Mouse (Mus musculus): ENCODE data around the gene Aifm1.

Aifm1 gene

GRCm38 (mm10) chrX:48513166-48513807, at the start of gene Aifm1:
Aifm1 (minus strand) TSS chrX:48513563.
- peak; percentile 51 for DNase-seq (ENCODE audit: low spot score)

- peak; percentile 51 for DNase-seq (ENCODE audit: low spot score)
Measured at GRCm38 (mm10) chrX:48532175-48532574, 18.8 kb upstream of the Aifm1 start.

GRCm38 (mm10) chrX:48526435-48526834, 13.1 kb upstream of the Aifm1 start:
- no peak for DNase-seq (ENCODE audit: low spot score)

- no peak for DNase-seq (ENCODE audit: low spot score)
Measured at GRCm38 (mm10) chrX:48525866-48526265, 12.5 kb upstream of the Aifm1 start.

GRCm38 (mm10) chrX:48525332-48525731, 12.0 kb upstream of the Aifm1 start:
- no peak for DNase-seq (ENCODE audit: low spot score)

GRCm38 (mm10) chrX:48523512-48523911, 10.1 kb upstream of the Aifm1 start:
- DNase-seq (ENCODE audit: low spot score): no peak

- DNase-seq (ENCODE audit: low spot score): no peak
Measured at GRCm38 (mm10) chrX:48521651-48522050, 8.3 kb upstream of the Aifm1 start.

- no peak for DNase-seq (ENCODE audit: low spot score)
Measured at GRCm38 (mm10) chrX:48519549-48520085, 6.3 kb upstream of the Aifm1 start.

- no peak for DNase-seq (ENCODE audit: low spot score)
Measured at GRCm38 (mm10) chrX:48518808-48519548, 5.6 kb upstream of the Aifm1 start, which contains the start of gene Rab33a. Rab33a (plus strand) TSS chrX:48519285.

GRCm38 (mm10) chrX:48518211-48518807, 4.9 kb upstream of the Aifm1 start:
- no peak for DNase-seq (ENCODE audit: low spot score)

- no peak for DNase-seq (ENCODE audit: low spot score)
Measured at GRCm38 (mm10) chrX:48513824-48514223, 461 bp upstream of the Aifm1 start.

- DNase-seq (ENCODE audit: low spot score): no peak
Measured at GRCm38 (mm10) chrX:48493763-48494162, 19.6 kb downstream of the Aifm1 start.

- DNase-seq (ENCODE audit: low spot score): no peak
Measured at GRCm38 (mm10) chrX:48481687-48482086, 31.7 kb downstream of the Aifm1 start.

GRCm38 (mm10) chrX:48481095-48481494, 32.3 kb downstream of the Aifm1 start:
- DNase-seq (ENCODE audit: low spot score): no peak

- no peak for DNase-seq (ENCODE audit: low spot score)
Measured at GRCm38 (mm10) chrX:48467355-48467946, 45.9 kb downstream of the Aifm1 start.

GRCm38 (mm10) chrX:48466174-48466573, 47.2 kb downstream of the Aifm1 start:
- no peak for DNase-seq (ENCODE audit: low spot score)

- DNase-seq (ENCODE audit: low spot score): no peak
Measured at GRCm38 (mm10) chrX:48464436-48464835, 48.9 kb downstream of the Aifm1 start.

- no peak for DNase-seq (ENCODE audit: low spot score)
Measured at GRCm38 (mm10) chrX:48463636-48464035, 49.7 kb downstream of the Aifm1 start.

GRCm38 (mm10) chrX:48462754-48463507, 50.4 kb downstream of the Aifm1 start, which contains the start of gene Elf4:
Elf4 (minus strand) TSS chrX:48463132.
- DNase-seq (ENCODE audit: low spot score): no peak

- no peak for DNase-seq (ENCODE audit: low spot score)
Measured at GRCm38 (mm10) chrX:48462297-48462696, 51.1 kb downstream of the Aifm1 start.

- DNase-seq (ENCODE audit: low spot score): no peak
Measured at GRCm38 (mm10) chrX:48461006-48461405, 52.4 kb downstream of the Aifm1 start.

- DNase-seq (ENCODE audit: low spot score): no peak
Measured at GRCm38 (mm10) chrX:48460496-48460895, 52.9 kb downstream of the Aifm1 start.
